Mouse (Mus musculus) erythroblast, embryonic 14.5 days (primary cell): Measurements from ENCODE around the gene Garnl3.
"Not testable (repeated sequence)": the region's sequence is repeated elsewhere in the genome, so short reads cannot be mapped to it uniquely, and the experiment has no call there.

Experiments used
- GATA1 ChIP-seq: IDR thresholded peaks from 2 replicates; pipeline ENCODE4 v1.6.1; 2012; ENCODE audit warnings: low read length, inconsistent platforms, mixed read lengths
- TAL1 ChIP-seq: IDR thresholded peaks from 3 replicates; pipeline ENCODE4 v1.6.1; 2012; ENCODE audit warnings: low read length, inconsistent platforms, mixed read lengths

DNA sequence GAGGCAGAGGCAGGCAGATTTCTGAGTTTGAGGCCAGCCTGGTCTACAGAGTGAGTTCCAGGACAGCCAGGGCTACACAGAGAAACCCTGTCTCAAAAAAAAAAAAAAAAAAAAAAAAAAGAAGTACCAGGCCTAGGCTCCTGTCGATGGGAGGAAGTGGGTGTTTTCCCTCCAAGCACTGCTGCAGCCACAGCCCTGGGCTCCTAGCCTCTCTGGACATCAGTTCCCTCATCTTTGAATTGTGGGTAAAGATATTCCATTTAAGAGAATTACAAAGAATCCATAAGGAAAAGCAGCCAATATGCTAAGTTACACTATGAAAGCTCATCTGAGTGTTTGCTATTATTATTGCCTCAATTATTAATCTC, 41.4 kb downstream of the Garnl3 start:
- TF ChIP-seq GATA1, TAL1: not testable (repeated sequence)
